Mouse (Mus musculus) left cerebral cortex, adult 18-20 months (tissue): ENCODE measurements around the gene Cd34. TPM values are rescaled to one million over a fixed set of nuclear protein-coding genes. Genes with fewer than 3 reads are reported as not detected.
A peak's percentile ranks its signal among the peaks of the same experiment; 100 is the strongest.

Experiments
- DNase-seq, 2 experiments: peaks; one replicate each; pipeline ENCODE4 v3.0.0; 2021 to 2022; ENCODE audit warnings: low spot score in 2 of 2, mixed read lengths in 1 of 2
- long read RNA-seq, 2 experiments: library from polyadenylated mRNA; stranded (forward); transcript quantifications; one replicate each; pipeline ENCODE4 v2.0.0; 2021
- total RNA-seq, 2 experiments: library from RNA; stranded (reverse); gene quantifications; 2 replicates each; pipeline ENCODE4 v1.2.3; 2021

Cd34 gene
- 10 to 100 TPM; 58.2 to 62.0 TPM for total RNA-seq
- long read RNA-seq, experiment 1, transcript Cd34-201 (8 exons, 2,454 nt) = minor isoform, 34 of 131 reads
- long read RNA-seq, experiment 1, transcript Cd34-202 (8 exons, 2,554 nt) = major isoform, 67 of 131 reads
- long read RNA-seq, experiment 1, partial matches to known transcripts = 20 of 131 reads
- long read RNA-seq, experiment 1, other reads (novel, unspliced or antisense) = 7 of 131 reads
- long read RNA-seq, experiment 2, transcript Cd34-201 (8 exons, 2,454 nt) = minor isoform, 18 of 83 reads
- long read RNA-seq, experiment 2, transcript Cd34-202 (8 exons, 2,554 nt) = major isoform, 53 of 83 reads
- long read RNA-seq, experiment 2, partial matches to known transcripts = 9 of 83 reads
- long read RNA-seq, experiment 2, other reads (novel, unspliced or antisense) = 2 of 83 reads

DNA sequence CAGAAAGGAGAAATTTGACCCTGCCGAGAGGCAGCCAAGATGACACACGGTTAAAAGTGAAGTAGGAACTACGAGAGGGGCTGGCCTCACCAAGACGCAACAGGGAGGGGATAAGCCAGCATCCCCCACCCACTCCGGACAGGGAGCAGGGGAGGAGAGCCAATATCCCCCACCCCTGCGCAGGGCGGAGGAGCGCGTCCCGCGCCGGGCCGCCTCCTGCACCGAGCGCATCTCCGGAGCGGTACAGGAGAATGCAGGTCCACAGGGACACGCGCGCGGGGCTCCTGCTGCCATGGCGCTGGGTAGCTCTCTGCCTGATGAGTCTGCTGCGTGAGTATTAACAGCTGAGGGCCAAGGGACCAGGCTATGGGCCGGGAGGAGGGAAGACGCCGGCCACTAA is at the start of gene Cd34:
Gene Cd34 (plus strand): TSS at position 105 of the 400 bp plus-strand sequence.
- peak; percentile 46 to 58 for DNase-seq

DNA sequence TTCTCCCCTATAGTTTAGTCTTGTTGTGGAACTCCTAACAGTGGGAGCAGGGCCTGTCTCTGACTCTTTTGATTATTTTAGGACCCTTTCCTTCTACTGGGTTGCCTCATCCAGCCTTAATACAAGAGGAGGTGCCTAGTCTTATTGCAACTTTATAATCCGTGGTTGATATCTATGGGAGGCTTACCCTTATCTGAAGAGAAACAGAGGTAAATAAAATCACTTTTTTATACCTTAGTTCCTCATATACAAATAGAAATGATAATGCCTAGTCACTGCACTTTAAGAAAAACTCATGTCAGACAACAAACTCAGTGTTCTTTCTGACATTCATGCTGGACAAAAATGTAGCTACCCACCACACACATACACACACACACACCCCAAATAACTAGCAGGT is 44.1 kb upstream of the Cd34 start:
- no peak for DNase-seq

DNA sequence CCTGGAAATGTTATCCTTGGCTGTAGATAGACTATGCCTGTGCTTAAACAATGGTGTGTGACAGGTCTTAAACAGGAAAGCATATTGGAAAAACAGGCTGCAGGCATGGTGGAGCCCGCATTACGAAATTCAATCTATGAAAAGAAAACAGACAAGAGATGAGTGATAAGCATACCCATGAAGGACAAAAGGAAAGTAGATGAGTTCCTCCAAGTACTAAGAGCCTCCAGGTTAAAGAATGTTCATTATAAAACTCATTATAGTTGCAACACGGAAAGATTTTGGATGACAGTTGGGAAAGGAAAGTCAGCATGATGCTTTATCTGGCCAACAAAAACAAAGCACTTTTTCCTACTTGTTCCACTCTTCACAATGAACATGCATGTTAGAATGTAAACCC is 43.3 kb upstream of the Cd34 start:
- DNase-seq = no peak

DNA sequence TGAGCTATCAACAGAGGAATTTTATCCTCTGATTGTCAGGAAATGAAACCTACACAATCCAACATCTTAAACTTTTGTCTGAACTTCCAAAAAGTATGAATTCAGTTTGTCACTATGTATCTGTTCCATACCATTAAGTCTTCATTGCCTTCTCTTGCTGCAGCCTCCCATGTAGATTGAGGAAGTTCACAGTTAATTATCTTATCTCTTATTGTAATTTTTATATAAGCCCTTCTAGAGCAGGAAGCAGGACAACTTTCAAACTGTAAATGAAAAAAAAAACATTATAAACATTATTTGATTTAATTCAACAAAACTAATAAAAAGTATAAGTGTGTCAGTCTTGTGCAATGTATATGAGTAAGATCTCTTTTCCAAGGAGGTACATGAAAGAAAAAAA is 37.5 kb upstream of the Cd34 start:
- no peak for DNase-seq

DNA sequence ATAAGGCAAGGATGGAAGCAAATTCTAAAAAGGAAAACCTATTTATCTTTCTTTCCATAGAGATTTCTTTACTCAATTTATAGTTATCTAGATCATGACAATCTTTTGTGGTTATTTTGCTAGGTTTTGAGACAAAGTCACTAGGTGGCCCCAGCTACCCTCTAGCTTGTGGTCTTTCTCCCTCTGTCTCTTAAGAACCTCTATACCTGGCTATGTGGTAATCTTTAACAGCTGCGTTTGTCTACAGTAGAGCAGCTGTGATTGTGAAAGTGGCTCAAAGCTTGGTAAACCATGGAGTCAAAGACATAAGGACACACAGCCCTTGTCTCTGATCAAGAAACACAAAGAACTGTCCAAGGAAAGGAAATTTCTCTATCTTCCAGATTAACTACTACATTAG is 36.8 kb upstream of the Cd34 start:
- DNase-seq = no peak

DNA sequence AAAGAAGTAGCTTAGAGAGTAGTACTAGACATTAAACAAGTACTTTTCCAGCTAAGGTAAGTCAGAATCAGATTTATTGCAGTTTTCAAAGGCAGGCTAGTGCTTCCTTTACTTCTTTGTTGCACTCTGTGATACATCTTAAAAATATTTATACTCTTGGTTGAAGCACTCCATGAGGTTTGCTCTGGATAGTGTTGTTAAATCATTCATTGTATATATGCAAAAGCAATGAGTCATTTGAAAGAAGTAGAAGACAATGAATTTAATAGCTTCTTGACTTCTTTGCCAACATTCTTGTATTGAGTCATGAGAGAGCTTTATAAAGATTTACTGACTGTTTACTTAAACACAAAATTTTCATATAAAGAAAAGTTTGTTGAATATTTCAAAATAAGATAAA is 29.7 kb upstream of the Cd34 start:
- DNase-seq = no peak

DNA sequence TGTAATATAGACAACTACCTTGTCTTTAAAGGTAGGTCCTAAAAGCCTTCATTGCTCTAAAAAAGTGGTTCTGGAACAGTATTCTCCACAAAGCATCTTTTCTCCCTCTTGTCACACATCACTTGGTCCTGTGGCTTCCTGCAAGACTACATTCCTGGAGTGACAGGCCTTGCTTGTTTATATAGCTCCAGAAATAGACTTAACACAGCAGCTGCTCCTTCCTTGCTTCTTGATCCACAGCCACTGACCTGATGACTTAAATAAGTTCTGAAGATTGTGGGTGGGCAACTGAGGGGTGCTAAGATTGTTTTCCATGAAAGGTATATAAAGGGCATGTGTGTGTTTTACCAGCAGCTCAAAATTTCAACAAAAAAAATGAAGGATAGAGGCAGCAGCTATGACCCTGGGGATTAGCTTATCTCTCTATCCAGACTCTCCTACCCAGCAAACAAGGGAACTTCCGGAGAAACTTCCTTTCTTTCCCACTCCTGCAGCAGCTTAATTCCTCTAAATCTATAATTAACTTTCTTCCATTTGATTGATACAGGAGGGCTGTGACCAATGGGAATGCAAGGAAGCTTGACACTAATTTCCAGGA is 12.8 kb upstream of the Cd34 start:
- no peak for DNase-seq

DNA sequence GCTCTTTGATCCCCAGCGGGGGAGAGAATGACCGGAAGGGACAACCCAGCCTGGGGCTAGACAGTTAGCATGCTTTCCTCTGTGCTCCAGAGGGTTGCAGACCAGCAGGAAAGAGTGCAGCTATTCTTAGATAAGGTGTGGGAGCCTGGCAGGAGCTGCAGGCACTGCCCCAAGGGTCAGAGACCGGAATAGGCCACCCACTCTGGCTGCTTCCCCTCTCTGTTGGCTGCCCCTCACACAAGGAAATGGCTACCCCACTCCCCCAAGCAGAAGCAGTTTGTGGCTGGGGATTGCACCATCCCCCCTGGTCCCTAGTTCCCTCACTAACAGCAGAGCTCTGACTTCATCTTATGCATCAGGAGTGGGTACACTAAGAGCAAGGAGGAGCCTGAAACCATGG is 10.7 kb upstream of the Cd34 start:
- DNase-seq = no peak

DNA sequence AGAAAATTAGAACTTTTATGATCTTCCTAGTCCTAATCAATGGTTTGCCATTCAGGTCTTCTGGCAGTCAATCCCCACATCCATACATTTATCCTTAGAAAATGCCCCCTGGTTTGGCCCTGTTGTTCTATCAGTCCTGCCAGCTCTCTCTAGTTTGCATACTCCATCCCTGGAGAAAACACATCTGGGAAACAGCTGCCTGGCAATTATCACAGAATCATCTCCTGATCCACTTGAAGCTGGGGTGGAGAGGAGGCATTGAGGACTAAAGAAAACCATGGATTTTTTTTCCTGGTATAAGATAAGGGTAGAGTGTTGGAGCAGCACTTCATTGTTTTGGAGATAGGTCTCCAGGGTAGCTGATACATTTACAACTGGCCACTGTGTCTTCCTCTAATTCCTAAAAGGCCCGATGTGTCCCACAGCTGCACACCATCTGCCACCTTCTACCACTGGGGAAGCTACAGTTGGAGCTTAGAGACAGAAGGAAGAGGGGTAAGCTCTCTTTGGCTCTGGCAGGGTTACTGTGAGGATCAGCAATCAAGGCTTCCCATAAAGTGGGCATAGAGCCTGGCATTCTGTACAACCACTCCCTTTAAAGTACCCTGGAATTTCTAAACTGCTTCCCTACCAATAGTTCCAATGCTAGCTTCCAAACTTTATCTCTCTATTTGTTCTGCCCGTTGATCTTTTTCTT is 9.2 kb upstream of the Cd34 start:
- DNase-seq = no peak

DNA sequence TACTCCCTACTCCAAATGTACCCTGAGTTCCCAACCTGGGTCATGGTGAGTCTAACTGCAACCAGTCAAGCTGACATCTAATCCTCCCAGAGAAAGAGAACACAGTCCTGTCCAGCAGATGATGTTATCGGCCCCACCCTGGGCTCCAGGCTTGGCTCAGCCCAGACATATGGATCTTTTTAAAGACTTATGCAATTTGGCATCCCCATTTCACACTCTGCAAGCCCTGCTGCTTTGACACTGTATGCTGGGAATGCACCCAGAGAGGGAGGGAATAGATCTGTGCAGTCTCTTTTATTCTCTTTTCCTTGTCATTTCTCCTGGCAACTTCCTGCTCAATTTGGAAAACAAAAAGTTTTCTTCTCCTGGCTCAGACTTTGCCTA is 8.7 kb upstream of the Cd34 start:
- no peak for DNase-seq

DNA sequence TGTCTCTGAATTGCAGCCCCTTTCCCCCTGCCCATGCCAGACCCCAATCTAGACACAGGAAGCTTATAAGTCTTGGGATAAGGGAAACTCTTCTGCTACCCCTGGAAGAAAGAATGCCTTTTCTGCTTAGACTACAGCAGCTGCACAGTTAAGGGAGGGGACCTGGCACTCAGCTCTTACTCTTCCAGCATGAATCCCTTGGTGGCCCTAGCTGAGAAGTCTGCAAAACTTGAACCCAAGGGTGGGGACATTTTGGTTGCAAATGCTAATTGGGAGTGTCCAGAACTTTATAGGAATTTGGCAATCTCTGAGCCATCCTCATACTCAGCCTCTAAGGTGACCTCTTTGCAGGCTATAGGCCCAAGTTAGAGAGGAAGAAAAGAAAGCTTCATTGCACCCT is 7.9 kb upstream of the Cd34 start:
- DNase-seq = no peak

DNA sequence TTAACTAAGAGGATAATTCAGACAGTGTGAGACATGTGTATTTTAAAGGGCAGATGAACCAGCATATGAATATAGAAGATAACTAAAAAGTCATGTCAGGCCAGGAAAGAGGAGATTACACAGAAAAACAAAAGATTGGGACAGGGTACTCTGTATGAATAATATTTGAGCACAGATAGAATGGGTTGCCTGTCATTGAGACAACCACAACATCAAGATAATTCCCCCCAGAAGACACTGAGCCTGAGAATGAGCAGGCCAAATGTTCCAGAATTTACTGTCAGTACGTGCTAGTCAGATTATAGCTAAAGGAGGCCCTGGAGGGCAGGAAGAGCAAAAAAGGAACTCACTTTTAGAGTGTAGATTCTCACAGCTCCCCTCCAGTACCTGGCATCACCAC is 3.3 kb upstream of the Cd34 start:
- no peak for DNase-seq

DNA sequence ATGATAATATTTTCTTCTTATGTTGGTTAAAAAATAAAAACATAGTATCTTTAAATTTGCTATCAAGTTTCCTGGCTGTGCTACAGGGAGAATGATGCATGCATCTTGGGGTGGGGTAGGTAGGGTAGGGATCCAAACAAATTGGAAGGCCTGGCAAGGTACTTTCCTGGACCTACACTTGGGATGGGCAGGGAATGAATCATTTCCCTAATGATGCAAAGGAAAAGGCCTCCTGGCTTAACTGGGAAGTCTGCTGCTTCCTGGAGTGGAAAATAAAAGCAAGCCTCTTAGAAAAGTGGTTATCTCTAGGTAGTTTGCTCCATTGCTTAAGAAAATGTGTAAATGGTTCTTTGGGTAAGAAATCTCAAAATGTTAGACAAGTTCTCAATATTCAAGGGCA is 2.9 kb downstream of the Cd34 start:
- DNase-seq = no peak

DNA sequence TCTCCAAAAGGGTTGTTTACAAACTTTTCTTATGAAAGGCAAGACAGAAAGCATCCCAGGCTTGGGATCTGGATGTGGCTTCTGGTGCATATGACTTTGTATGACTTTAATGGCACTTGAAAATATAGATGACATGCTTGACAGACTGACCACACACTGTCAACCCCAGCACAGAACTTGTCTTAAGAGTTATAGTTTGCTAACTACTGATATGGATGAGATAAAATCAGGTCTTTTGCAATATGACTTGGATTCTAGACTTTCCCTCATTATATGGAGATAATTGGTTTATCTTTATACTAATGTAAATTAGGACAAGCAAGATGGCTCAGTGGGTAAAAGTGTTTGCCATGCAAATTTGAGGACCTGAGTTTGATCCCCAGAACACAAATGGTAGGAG is 4.3 kb downstream of the Cd34 start:
- no peak for DNase-seq

DNA sequence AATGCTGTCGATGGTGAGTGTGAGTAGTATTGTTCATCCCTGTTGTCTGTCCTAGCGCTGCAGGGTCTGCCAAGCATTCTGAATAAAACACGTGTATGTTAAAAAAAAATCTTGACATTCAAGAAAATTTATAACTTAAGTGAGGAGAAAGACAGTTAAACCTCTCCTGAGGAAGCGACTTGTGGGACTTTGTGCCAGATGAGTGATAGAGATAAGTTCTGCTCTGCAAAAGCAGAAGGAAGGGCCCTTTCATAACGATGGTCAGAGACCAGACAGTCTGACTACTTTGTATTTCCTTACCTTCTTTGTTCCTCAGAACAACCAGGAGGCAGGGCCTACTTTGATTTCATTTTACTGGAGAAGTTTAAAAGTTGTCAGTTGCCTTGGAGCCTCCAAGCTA is 4.9 kb downstream of the Cd34 start:
- no peak for DNase-seq

DNA sequence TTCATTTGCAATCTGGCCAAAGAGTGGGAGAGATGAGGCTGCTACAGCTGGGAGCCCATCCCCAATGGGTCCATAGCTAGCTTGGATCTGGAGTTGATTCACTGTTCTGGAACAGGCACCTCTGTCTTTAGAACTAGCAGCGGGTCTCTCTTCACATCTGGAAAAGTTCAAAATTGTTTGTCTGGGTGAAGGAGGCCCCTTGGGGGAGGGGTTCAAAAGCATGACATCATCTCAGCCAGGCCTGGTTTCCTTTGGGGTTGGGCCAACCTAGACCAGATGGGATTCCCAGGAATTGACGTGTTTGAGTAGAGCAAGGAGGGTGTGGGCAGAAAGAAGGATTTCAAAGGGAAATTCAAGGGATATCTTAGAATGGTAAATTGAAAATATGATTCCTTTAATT is 6.8 kb downstream of the Cd34 start:
- DNase-seq = peak; percentile 51 to 59

DNA sequence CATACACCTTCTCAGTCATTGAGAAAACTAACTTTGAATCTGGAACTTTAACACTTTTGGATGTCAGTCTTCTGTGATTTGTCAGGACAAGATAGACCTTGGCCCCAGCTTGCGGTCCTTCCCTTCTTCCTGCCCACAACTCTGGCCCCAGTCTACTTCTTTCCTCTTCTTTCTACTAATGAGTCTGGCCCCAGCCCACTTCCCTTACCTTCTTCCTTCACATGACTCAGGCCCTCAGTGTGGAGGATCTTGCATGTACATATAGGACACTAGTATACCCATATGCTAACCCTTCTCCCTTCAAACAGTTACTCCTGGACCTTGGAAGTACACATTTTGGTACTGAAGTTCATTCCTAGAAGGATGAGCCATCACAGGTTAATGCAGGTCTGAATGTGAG is 7.8 kb downstream of the Cd34 start:
- DNase-seq = no peak

DNA sequence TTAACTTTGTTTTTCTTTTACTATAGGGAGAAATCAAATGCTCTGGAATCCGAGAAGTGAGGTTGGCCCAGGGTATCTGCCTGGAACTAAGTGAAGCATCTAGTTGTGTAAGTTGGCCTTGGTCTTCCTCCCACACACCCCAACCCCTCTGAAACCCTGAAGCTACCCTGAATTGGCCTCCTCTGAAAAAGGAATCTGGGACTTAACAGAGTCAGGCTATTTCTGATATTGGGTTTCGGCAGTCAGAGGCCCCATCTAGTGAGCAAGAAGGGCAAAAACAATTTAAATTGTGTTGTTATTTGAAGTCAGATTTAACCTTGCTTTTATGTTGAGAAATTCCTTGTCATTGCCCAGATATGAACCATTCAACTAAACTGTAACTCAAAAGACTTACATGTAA is 12.3 kb downstream of the Cd34 start:
- no peak for DNase-seq

DNA sequence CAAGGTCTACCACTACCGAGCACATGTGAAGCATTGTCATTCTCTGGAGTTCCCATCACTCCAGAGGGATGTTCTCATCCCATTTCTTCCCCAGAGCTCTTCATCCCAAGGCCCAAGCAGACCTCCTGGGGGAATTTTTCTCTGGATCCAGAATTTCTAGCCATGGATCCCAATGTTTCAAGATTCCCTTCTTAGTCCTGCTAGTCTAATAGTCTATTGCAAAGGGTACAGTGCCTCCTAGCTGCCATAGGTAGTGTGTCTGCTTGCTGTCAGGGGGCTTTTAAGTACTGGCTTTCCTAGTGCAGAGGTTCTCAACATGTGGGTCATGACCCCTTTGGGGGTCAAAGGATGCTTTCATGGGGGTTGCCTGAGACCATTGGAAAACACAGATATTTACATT is 14.3 kb downstream of the Cd34 start:
- DNase-seq = no peak

DNA sequence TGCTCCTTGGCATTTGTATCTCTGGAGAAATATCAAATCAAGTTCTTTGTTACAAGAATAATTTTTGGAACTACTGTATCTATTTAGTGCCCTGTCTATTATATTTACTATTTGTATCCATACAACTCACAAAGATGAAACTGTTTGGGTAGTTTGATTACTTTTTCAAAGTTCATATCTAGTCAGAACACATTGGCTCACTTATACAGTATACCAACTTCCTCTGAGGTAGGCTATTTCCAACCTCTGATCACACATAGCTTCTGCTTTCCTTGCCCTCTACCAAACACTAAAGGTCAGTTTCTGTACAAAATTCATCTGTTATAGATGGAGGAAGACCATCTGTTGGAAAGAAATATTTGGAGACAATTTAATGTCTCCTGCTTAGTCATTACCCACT is 16.1 kb downstream of the Cd34 start:
- DNase-seq = no peak

DNA sequence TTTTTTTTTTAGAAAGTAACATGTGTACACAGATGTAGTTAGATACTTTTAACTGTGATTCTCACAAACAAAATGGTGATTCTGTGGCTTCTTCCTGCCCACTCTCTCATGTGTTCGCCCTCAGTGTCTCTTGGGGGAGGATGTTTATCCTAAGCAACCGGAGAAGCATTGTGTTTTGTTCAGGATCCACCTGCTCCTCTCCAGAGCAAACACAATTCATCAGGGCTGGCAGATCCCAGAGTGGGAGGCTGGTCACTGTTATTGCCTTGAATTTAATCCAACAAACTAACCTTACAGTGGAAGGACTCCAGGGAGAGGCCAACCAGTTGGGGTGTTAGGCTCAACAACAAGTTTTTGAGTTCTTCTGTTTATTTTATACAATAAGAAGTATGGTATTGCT is 17.1 kb downstream of the Cd34 start:
- DNase-seq = no peak

DNA sequence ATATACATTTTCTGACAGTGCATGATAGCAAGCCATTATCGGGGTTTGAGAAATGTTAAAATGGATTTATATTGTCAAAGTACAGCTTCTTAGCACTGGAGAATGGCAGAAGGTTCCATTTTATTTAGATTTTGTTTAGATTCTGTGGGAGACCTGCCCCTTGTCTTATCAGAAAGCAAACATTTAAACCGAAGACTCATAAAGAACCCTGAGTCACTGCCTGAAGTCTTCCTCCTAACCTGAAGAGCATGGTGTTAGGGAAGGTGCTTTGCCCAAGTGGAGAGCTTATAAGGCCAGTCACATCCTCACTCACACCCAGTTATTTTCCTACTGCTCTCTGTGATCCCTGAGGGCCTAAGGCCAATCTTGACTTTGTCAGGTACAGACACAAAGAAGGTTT is 18.4 kb downstream of the Cd34 start:
- no peak for DNase-seq

DNA sequence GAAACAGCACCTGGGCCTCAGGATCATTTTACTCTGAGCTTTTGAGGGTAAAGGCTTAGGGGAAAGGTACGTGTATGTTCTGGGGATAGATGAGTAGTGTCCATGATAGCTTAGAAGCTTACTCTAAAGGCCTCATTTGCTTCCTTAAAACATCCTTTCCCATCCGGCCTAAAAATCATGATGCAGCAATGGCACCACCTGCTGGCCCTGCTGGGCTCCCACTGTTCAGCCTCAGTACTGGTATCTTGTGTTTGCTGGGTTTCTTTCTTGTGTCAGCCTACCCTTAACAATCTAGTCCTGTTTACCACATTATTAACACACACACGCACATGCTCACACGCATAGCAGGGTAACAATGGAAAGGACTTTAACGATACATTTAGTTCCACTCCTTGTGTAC is 23.6 kb downstream of the Cd34 start:
- DNase-seq = peak; percentile 79 to 80
